Mouse (Mus musculus): ENCODE measurements at regions not wholly inside any gene's neighbourhood (a gene's known extent, or its start where the extent isn't known, plus 50 kb on each side); places are given as distances from the start of the nearest gene placed in this dataset.

DNA sequence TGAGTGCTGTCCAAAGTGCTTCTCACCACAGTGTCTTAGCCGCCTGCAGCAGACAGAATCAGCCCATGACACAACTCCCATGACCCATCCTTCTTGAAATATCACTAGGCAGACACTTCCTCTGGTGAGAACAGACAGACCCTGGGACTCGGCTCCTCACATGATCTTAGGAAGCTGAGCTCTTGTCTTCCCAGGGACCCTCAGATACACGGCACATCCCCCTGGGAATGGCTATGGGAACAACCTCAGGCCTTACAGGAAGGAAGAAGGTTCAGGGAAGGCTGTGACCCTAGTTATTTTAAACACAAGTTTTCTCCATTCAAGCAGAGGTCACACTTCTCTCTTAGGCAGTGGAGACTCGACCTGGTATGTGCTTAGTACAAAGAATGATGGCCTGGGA is 166.8 kb downstream of the Trib2 start:
- TF ChIP-seq POLR2A (IDR thresholded peaks at IDR 0.05; ENCODE audit: insufficient read depth, low read depth, low read length): no peak
- no peak for TF ChIP-seq CTCF (IDR thresholded peaks at IDR 0.05; ENCODE audit: insufficient read depth, low read depth, low read length)
